Mouse (Mus musculus): ENCODE measurements around the gene Nepn.

- TF ChIP-seq CTCF (IDR thresholded peaks at IDR 0.05; ENCODE audit: borderline replicate concordance, extremely low read depth, insufficient read depth, insufficient read length) (no peak), POLR2A (IDR thresholded peaks at IDR 0.05; ENCODE audit: borderline replicate concordance, extremely low read depth, insufficient read depth, insufficient read length, poor library complexity, severe bottlenecking) (no peak)
Measured at GRCm38 (mm10) chr10:52383022-52383421, 5.8 kb upstream of the Nepn start.
